Mouse (Mus musculus) CH12.LX (cell line): ENCODE results near the gene Snx11. TPM values are rescaled to one million over a fixed set of nuclear protein-coding genes. Genes with fewer than 3 reads are reported as not detected.

ENCODE experiments used
- DNase-seq: peaks from one replicate; pipeline ENCODE4 v3.0.0-alpha.2; 2013; ENCODE audit errors: extremely low read depth
- H3K27ac ChIP-seq: 2 replicates; pipeline ENCODE4 v1.5.1; 2012; ENCODE audit warnings: low read depth, mild to moderate bottlenecking, control low read depth, moderate library complexity; ENCODE audit not compliant: insufficient read depth
- H3K27me3 ChIP-seq: replicated peaks from 2 replicates; pipeline ENCODE3; 2012; ENCODE audit warnings: inconsistent platforms
- H3K36me3 ChIP-seq, 2 experiments: replicated peaks in 1 of 2; 2 replicates each; pipeline versions ENCODE3 to v1.6.1; 2012; ENCODE audit warnings: inconsistent platforms in 1 of 2, low read length in 1 of 2, mild to moderate bottlenecking in 1 of 2, mixed read lengths in 1 of 2, moderate library complexity in 1 of 2; ENCODE audit not compliant: control insufficient read depth in 1 of 2, insufficient read depth in 1 of 2
- H3K4me1 ChIP-seq, 2 experiments: 2 replicates each; pipeline ENCODE4 v1.6.1; 2012; ENCODE audit warnings: inconsistent platforms in 1 of 2, moderate library complexity in 1 of 2; ENCODE audit not compliant: insufficient read depth in 2 of 2, control insufficient read depth in 1 of 2
- H3K4me2 ChIP-seq: 2 replicates; pipeline ENCODE4 v1.6.1; 2012; ENCODE audit warnings: low read depth, mild to moderate bottlenecking, control low read depth; ENCODE audit not compliant: poor library complexity, insufficient read depth, severe bottlenecking
- H3K4me3 ChIP-seq, 3 experiments: fragments of 150-350 bp in 1 of 3; sonication (generic) in 1 of 3; replicated peaks in 1 of 3; 2 replicates each; pipeline versions ENCODE3 to v1.5.1; 2011 to 2012; ENCODE audit warnings: low read depth in 2 of 3, low read length in 2 of 3, mild to moderate bottlenecking in 2 of 3, moderate library complexity in 2 of 3, control low read depth in 1 of 3, improper control_type of control experiment in 1 of 3, inconsistent platforms in 1 of 3, mixed read lengths in 1 of 3; ENCODE audit not compliant: poor library complexity in 1 of 3
- H3K79me2 ChIP-seq: replicated peaks from 2 replicates; pipeline ENCODE4 v1.6.1; 2012; ENCODE audit warnings: mild to moderate bottlenecking, moderate library complexity; ENCODE audit not compliant: control insufficient read depth, poor library complexity, insufficient read depth, severe bottlenecking; ENCODE audit errors: extremely low read depth
- H3K9ac ChIP-seq: 2 replicates; pipeline ENCODE4 v1.6.1; 2012; ENCODE audit warnings: low read depth, mild to moderate bottlenecking, control low read depth, moderate library complexity; ENCODE audit not compliant: insufficient read depth
- H3K9me3 ChIP-seq: replicated peaks from 2 replicates; pipeline ENCODE3; 2012; ENCODE audit warnings: low read length, inconsistent platforms, mixed read lengths
- CHD1 ChIP-seq: IDR thresholded peaks from 2 replicates; pipeline ENCODE4 v1.6.1; 2012; ENCODE audit warnings: low read depth, low read length, improper control_type of control experiment, inconsistent platforms
- CTCF ChIP-seq, 2 experiments: IDR thresholded peaks in 1 of 2; conservative IDR thresholded peaks in 1 of 2; 2 replicates each; pipeline ENCODE4 v1.5.1; 2011 to 2012; ENCODE audit warnings: low read depth in 2 of 2, low read length in 2 of 2, improper control_type of control experiment in 1 of 2, inconsistent platforms in 1 of 2, mild to moderate bottlenecking in 1 of 2, moderate library complexity in 1 of 2
- ELF1 ChIP-seq: IDR thresholded peaks from 2 replicates; pipeline ENCODE4 v1.6.1; 2014; ENCODE audit warnings: low read depth, mild to moderate bottlenecking, inconsistent platforms, low read length, improper control_type of control experiment
- EP300 ChIP-seq: IDR thresholded peaks from 2 replicates; pipeline ENCODE4 v1.6.1; 2011; ENCODE audit warnings: low read length, improper control_type of control experiment
- IRF4 ChIP-seq: IDR thresholded peaks from 2 replicates; pipeline ENCODE4 v1.6.1; 2014; ENCODE audit warnings: low read depth, mild to moderate bottlenecking, inconsistent platforms, low read length, improper control_type of control experiment
- JUN ChIP-seq: IDR thresholded peaks from 2 replicates; pipeline ENCODE4 v1.6.1; 2011; ENCODE audit warnings: low read depth, mild to moderate bottlenecking, low read length, improper control_type of control experiment, moderate library complexity; ENCODE audit not compliant: insufficient read depth
- KAT2A ChIP-seq: IDR thresholded peaks from 2 replicates; pipeline ENCODE4 v1.6.1; 2012; ENCODE audit warnings: low read length, improper control_type of control experiment, inconsistent platforms; ENCODE audit not compliant: insufficient replicate concordance
- MEF2A ChIP-seq: IDR thresholded peaks from 2 replicates; pipeline ENCODE4 v1.6.1; 2014; ENCODE audit warnings: low read depth, mild to moderate bottlenecking, inconsistent platforms, low read length, improper control_type of control experiment, borderline replicate concordance
- MYC ChIP-seq: IDR thresholded peaks from 2 replicates; pipeline ENCODE4 v1.6.1; 2011; ENCODE audit warnings: low read depth, mild to moderate bottlenecking, improper control_type of control experiment, low read length
- PAX5 ChIP-seq: IDR thresholded peaks from 2 replicates; pipeline ENCODE4 v1.6.1; 2012; ENCODE audit warnings: low read length, inconsistent platforms, mixed read lengths
- POLR2A ChIP-seq: IDR thresholded peaks from 2 replicates; pipeline ENCODE4 v1.6.1; 2011; ENCODE audit warnings: low read depth, mild to moderate bottlenecking, improper control_type of control experiment, low read length
- POLR2AphosphoS2 ChIP-seq: IDR thresholded peaks from 2 replicates; pipeline ENCODE4 v1.6.1; 2011; ENCODE audit warnings: low read depth, low read length, improper control_type of control experiment
- RAD21 ChIP-seq: IDR thresholded peaks from 2 replicates; pipeline ENCODE4 v1.6.1; 2011; ENCODE audit warnings: low read depth, mild to moderate bottlenecking, low read length, improper control_type of control experiment, moderate library complexity
- SIN3A ChIP-seq: IDR thresholded peaks from 2 replicates; pipeline ENCODE4 v1.6.1; 2012; ENCODE audit warnings: low read length, improper control_type of control experiment, inconsistent platforms
- UBTF ChIP-seq: IDR thresholded peaks from 2 replicates; pipeline ENCODE4 v1.6.1; 2012; ENCODE audit warnings: low read depth, mild to moderate bottlenecking, inconsistent platforms, low read length, improper control_type of control experiment, moderate library complexity
- ZC3H11A ChIP-seq: IDR thresholded peaks from 2 replicates; pipeline ENCODE4 v1.6.1; 2012; ENCODE audit warnings: low read depth, mild to moderate bottlenecking, inconsistent platforms, low read length, improper control_type of control experiment
- ZMIZ1 ChIP-seq: IDR thresholded peaks from 2 replicates; pipeline ENCODE4 v1.6.1; 2012; ENCODE audit warnings: low read depth, mild to moderate bottlenecking, inconsistent platforms, low read length, improper control_type of control experiment
- dilution Hi-C: fragments of 300-500 bp; cut with MboI; formaldehyde crosslinking; loops from 2 replicates; pipeline ENCODE4 v1.14.3; 2020; ENCODE audit warnings: low sequenced_read_pairs; ENCODE audit not compliant: extremely low pct_unique_long_range_greater_than_20kb, extremely low pct_ligation_motif_present
- in situ Hi-C: fragments of 300-500 bp; cut with MboI; formaldehyde crosslinking; loops from 3 replicates; pipeline ENCODE4 v1.14.3; 2019; ENCODE audit warnings: low sequenced_read_pairs, low pct_ligation_motif_present, low pct_unique_long_range_greater_than_20kb, mixed read lengths
- polyA plus RNA-seq: library from polyadenylated mRNA; unstranded; fragments of >175 nt; gene quantifications from 2 replicates; pipeline ENCODE4 v1.2.1, GENCODE M21; 2012; ENCODE audit warnings: low read depth; ENCODE audit not compliant: insufficient read length
- total RNA-seq, 2 experiments: library from RNA; depleted of rRNA; stranded (reverse); fragments of 300-350 nt in 1 of 2; fragments of >200 nt in 1 of 2; gene quantifications; 2 replicates each; pipeline ENCODE4 v1.2.3; 2012 to 2014

The Snx11 gene
- total and polyA plus RNA-seq, 3 experiments: 153 to 244 (median 217) TPM

- peaks cover 96% of the 10 kb centered on the region for H3K79me2 ChIP-seq
- no peak overlapping the region for H3K9ac ChIP-seq
- no peak overlapping the region for H3K4me2 ChIP-seq
- H3K4me3 ChIP-seq: no peak overlapping the region
- H3K4me1 ChIP-seq: peaks cover 3 to 57% of the 10 kb centered on the region in 2 experiments; a peak in 3 of 4 replicates
- in situ Hi-C loops (no loop called here), dilution Hi-C loops (no loop called here)
- H3K27me3 ChIP-seq: no peaks in the 10 kb centered on the region
- TF ChIP-seq RAD21 (no peak), SIN3A (no peak), MEF2A (no peak), UBTF (no peak), JUN (no peak)
- H3K9me3 ChIP-seq: no peaks in the 10 kb centered on the region
- peaks cover 23 to 71% of the 10 kb centered on the region in 2 experiments for H3K36me3 ChIP-seq
- no peak for DNase-seq
- H3K27ac ChIP-seq: no peak overlapping the region
Measured at GRCm38 (mm10) chr11:96795491-96795890, 18.1 kb upstream of the Snx11 start.

GRCm38 (mm10) chr11:96790681-96791080 lies 13.3 kb upstream of the Snx11 start:
- peaks cover 63% of the 10 kb centered on the region for H3K79me2 ChIP-seq
- peaks cover 3 to 50% of the 10 kb centered on the region in 2 experiments; a peak in 3 of 4 replicates for H3K4me1 ChIP-seq
- DNase-seq: no peak
- no peak overlapping the region for H3K27ac ChIP-seq
- dilution Hi-C loops (no loop called here), in situ Hi-C loops (no loop called here)
- TF ChIP-seq MEF2A: no peak
- no peak for TF ChIP-seq POLR2AphosphoS2
- 0 out of 2 replicates have a peak, but pooled peaks have one; percentile 22 for TF ChIP-seq EP300
- TF ChIP-seq MYC: peak; percentile 11; the same call in 1 of the 2 replicates
- no peak for TF ChIP-seq KAT2A
- TF ChIP-seq ZC3H11A: no peak
- TF ChIP-seq JUN: no peak
- TF ChIP-seq IRF4: no peak
- TF ChIP-seq CTCF (conservative IDR thresholded peaks at IDR 0.05 in 1 of 2, IDR thresholded peaks at IDR 0.05 in 1 of 2; ENCODE audit: low read depth in 2 of 2, low read length in 2 of 2): no peak
- no peak; the same call in 1 of the 2 replicates for TF ChIP-seq ZMIZ1
- TF ChIP-seq PAX5: no peak
- no peak for TF ChIP-seq CHD1
- TF ChIP-seq POLR2A: no peak
- no peak for TF ChIP-seq ELF1
- TF ChIP-seq RAD21: no peak
- H3K36me3 ChIP-seq: peaks cover 5 to 32% of the 10 kb centered on the region in 2 experiments
- H3K27me3 ChIP-seq: no peaks in the 10 kb centered on the region
- peak overlapping the region; percentile 88 for H3K9ac ChIP-seq
- peak overlapping the region; percentile 39 to 95 (median 83) for H3K4me3 ChIP-seq
- H3K9me3 ChIP-seq: no peaks in the 10 kb centered on the region
- peak overlapping the region; percentile 98 for H3K4me2 ChIP-seq
